Mouse (Mus musculus): Measurements from ENCODE around the gene Chpf2.

Chpf2 gene

DNA sequence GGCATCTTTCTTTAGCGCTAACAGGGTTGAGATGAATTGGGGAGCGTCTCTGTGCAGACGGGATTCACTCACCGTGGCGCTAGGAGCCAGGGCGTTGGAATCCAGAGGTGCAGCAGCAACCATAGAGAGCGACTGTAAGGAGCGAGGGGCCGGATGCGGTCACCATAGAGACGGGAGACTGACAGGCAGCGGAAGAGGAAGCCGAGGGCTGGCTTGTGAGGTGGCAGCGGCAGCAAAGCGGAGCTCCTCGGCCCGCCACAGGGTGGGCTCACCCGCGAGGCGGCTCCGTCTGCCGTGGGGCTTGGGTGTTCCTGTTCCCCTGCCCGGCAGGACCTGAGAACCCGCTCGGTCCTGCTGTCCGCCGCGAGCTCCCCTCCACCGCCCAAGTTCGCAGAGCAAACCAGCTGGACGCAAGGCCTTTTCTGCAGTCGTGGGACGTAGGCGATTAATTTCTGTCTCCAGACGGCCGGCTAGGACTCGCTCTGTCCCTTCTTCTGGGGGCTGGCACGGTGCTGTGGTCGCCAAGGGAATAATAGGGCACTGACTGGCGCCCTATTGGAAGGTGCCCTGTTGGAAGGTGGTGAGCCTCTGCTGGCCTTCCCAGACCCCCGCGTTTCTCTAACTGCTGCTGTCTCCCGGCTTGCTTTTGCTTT is at the start of gene Chpf2:
Chpf2 (plus strand) TSS at position 195 of the 653 bp plus-strand sequence.
- peak; percentile 92 for DNase-seq (ENCODE audit: low read depth, low spot score)

DNA sequence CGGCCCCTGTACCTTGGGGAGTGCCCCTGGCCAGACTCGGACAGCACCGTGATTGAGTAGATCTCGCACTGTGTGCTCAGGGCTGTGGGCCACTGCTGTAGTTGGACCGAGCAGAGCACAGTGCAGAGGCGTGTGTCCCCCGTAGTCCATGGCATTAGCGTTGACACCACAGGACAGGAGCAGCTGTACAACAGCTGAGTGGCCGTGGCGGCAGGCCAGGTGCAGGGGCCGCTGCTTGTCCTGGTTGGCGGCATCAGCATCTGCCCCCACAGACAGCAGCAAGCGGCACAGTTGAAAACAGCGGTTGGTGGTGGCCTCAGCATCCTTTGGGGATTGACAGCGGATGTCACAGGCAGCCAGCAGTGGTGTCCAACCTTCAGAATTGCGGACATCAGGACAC is 48.9 kb upstream of the Chpf2 start:
- DNase-seq (ENCODE audit: low read depth, low spot score): no peak

DNA sequence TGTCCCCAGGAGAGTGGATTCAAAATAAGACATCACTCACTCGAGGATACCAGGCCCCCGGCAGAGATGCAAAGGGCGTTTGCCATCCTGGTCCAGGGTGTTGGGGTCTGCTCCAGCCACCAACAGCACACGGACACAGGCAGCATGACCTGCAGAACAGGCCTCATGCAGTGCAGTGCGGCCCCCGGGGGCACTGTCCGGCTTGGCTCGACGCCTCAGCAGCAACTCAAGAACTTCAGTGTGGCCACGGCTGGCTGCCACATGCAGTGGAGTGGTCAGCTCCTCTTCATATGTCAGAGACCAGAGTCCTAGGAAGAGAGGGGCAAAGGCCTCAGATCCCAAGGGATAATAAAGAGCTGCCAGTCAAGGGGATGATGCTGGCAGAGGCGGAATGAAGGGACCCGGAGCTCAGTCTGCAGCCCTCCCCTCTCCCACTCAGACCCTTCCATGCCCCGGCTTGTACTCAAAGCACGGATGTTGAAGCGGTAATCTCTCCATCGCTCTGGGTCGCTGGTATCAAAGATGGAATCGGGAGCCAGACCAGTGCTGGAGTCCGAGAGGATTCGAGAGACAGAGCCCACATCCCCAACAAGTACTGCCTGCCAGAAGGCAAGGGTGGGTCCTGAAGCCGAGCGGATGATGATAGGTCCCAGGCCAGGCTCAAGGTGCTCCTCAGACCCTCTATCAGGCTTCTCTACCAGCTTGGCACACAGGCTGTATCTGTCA is 46.8 kb upstream of the Chpf2 start:
- no peak for DNase-seq (ENCODE audit: low read depth, low spot score)

DNA sequence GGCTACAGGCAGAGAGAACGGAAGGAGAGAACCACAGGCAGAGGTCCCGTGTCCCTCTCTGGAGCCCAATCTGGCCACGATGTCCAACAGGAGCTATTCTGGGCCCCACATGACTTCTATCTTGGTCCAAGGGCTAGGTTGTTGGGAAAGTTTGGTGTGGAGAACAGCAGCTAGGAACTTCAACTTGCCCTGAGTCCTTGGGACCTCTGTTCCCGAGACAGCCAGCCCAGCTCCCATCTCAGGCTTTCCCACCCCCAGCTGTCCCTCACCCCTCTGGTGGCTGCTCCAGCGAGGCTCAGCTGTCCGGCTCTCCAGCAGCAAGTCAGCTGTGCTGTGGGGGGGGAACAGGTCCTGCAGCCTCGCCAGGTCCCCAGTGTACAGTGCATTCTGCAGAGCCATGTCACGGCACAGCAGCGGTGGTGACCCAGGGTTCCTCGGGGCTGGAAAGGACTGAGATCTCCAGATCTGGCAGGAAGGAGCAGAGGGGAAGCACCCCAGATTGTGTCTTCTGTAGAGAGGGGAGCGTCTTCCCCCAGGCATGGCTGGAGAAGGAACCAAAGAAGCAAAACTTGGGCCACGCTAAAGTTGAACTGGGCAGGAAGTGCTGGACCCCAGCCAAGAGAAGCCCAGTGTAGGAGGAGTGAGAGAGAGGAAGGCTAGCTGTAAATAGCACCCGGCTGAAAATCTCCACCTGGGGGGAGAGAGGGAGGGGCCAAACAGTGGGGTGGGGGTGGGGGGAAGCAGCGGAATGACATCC is 46.0 kb upstream of the Chpf2 start, which contains the start of gene Asb10:
Asb10 (minus strand) TSS at position 592 of the 757 bp plus-strand sequence.
- DNase-seq (ENCODE audit: low read depth, low spot score): no peak

DNA sequence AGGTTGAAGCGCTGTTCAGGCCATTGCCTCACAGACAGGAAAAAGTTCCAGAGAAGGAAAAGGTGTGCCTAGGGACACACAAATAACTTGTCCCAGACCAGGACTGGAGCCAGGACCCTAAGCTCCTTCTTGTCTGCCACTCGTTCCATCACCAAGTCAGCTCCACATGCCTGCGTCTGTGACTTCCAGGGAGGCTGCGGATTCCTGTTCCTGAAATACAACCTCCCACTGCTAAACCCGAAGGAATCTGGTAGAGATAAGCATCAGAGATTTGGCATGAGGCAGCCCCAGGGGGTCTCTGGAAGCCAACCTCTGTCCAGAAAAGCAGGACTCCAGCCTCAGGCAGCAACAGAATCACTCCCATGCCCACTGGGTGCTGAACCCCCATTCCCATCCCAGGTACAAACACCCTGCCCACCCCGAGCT is 45.4 kb upstream of the Chpf2 start:
- no peak for DNase-seq (ENCODE audit: low read depth, low spot score)

DNA sequence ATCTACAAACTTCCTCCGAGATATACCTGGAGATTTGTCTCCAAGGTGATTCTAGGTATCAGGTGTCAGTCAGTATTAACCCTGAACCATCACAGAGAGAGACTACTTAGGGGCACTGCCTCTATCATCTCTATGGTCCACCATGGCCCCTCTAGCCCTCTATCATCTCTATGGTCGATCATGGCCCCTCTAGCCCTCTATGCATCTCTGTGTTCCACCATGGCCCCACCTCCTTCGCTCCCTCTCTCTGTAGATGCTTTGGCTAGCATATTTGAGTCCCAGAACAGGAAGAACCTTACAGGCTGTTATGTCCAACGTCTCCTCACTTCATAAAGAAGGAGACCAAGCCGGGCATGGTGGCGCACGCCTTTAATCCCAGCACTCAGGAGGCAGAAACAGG is 43.9 kb upstream of the Chpf2 start:
- peak; percentile 82 for DNase-seq (ENCODE audit: low read depth, low spot score)

DNA sequence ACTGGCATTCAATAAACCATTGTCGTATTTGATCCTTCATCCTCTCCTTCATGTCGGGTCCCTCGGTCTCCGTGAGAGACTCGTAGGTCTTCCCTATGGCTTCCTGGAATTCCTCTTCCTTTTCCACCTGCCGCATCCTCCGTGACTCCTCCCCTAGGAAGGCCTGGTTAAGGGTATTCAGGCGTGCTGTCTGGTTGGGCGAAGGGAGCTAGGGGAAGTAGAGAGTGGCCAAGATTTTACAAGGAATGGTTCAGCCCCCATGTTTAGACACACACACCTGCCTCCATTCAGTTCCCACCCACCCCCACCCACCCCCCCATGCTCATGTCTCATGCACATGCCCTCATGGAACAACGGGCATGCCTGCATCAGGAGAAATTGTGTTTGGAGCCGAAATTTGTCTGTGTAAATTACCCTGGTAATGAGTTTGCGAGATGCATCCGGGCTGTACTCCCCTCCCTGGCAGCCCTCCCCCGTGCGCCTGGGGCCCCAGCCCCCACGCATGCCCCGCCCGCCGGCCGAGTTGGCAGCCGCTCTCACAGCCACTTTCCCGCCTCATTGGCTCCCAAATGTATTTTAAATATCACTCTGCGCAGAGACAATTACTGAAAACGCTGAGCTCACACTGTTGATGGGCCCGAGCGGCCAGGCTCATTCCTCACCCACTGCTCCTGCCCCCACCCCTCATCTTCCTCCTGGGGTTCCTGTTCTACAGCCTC is 35.8 kb upstream of the Chpf2 start:
- no peak for DNase-seq (ENCODE audit: low read depth, low spot score)

DNA sequence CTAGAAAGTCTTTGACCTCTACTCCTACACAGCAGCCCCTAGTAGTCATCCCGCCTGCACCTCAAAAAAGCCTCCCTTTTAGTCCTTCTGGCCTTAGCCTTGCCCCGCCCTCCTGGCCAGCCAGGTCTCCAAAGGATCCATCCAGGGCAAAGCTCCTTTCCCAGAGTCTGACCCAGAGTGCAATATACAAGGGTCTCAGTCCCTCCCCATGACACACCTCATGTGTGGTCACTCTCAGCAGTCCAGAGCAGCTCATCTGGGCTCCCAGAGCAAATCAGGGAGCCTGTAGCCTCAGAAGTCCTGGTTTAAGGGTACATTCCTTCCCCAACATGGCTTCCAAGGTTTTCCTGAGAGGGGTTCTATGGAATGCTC is 35.2 kb upstream of the Chpf2 start:
- no peak for DNase-seq (ENCODE audit: low read depth, low spot score)

DNA sequence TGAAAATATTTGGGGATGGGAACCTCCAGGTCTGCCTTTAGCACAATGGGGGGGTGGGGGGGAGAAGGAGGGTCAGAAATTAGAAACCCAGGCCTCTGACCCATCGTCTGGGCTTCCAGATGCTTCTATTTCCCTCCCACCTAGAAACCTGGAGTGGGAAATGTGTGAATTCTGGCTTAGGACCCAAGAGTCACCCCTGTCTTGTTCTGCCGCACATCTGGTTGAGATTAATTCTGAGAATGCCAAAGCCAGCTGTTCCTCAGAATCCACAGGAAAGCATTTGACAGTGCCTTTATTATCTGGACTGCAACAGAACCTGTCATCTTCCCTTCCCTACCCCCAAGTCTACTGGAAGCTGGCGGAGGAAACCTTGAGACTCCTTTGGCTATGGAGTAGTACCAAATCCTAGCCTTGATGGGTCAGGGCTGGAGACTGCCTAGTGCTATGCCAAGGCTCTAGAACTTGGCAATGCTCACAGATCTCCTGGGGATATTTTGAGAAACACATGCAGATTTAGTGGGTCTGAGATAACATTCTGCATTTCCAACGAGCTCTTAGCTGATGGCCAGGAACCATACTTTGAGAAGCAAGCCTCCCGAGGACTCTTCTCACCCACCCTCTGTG is 32.8 kb upstream of the Chpf2 start:
- no peak for DNase-seq (ENCODE audit: low read depth, low spot score)

DNA sequence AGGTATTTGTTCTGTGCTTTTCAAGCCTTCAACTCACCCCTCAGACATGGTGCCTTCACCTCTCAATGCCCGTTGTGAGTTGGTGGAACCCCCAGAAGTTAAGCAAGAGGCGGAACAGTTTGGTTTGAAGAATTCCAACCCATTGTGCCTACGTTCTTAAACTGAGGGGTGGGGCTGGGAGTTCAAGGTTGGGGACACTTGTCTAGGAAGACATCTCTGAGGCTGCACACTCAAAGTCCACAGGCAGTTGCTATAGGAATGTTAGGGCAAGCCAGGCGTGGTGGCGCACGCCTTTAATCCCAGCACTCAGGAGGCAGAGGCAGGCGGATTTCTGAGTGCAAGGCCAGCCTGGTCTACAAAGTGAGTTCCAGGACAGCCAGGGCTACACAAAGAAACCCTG is 31.2 kb upstream of the Chpf2 start:
- DNase-seq (ENCODE audit: low read depth, low spot score): peak; percentile 27

DNA sequence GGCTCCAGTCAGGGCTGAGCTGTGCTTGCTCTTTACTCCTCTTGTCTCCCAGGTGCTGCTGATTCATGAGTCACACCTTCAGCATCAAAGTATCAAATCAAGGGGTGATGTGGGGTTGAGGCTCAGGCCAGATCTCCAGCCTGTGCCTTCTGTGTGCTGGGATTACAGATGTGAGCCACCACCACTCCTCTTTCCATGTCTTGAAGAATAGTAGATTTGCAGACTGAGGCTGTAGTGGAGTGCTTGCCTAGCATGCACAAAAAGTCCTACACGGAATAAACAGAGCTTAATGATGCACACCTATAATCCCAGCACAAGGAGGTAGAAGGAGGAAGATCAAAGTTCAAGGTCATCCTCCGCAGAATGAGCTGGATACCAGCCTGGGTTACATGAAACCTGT is 29.8 kb upstream of the Chpf2 start, which contains the start of gene 4931409K22Rik:
4931409K22Rik (minus strand) TSS at position 101 of the 400 bp plus-strand sequence.
- DNase-seq (ENCODE audit: low read depth, low spot score): no peak

DNA sequence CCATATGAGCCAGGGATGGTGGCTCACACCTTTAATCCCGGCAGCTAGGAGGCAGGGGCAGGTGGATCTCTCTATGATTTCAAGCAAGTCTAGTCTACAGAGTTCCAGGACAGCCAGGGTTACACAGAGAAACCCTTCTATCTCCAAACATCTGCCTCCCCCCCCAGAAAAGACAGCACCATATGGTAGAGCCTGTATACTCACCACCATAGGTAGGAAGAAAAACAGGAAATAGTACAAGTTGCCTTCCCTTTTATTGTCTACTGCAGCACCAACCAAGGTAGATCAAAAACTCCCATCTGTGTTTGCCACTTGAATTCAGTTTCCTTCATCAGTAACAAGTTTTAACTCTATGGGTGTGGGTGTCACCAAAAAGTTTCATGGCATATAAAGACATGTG is 10.6 kb upstream of the Chpf2 start:
- no peak for DNase-seq (ENCODE audit: low read depth, low spot score)

DNA sequence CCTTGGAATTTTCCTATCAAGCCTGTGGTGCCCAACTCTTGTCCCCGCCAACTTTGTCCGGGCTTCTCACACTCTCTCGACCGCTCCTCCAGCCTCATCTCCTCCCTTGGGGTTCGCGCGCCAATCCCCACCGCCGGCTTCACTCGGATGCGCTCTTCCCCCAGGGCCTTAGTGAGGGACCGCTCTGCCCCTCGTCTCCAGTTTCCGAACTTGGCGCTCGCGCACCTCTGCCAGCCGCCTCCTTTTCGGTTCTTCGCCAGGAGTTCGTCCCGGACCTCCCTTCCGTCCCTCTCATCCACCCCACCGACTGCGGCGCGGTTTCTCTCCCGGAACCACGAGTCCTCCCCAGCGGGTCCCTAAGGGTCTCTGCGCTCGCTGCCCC is 9.7 kb upstream of the Chpf2 start:
- no peak for DNase-seq (ENCODE audit: low read depth, low spot score)

DNA sequence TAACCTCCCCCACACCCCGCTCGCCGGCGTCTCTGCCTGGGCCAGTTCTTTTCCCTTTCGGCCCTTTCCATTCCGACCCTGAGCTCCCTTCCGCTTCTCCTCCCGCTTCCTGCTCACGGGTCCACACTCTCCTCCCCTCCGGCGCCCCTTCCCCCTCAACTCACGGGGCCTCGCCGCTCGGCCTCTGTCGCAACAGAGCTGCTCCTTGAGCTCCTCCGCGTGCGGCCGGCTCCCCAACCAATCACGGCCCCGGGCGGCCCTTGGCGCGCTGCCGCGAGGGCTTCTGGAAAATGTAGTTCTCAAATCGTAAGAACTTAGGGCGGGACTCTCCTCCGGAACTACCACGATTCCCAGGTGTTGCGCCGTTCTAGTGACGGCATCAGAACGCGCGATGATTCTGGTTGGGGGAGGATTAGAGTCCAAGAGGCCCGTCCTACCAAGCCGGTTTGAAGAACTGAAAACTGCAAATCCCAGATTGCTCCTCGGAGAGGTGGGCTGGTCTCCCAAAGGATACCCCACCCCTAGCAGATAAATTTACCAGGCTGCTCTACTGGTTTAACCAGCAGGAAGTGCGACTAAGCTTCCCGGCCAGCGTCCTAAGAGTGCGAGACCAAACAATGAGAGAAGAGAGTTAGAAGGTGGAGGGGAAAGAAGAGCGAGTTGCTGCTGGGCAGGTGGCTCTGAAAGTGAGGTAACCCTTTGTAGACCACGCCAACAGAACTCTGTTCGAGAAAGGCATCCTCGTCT is 9.2 kb upstream of the Chpf2 start, which contains the start of gene Abcf2:
Abcf2 (minus strand) TSS at position 285 of the 747 bp plus-strand sequence.
- DNase-seq (ENCODE audit: low read depth, low spot score): peak; percentile 100

DNA sequence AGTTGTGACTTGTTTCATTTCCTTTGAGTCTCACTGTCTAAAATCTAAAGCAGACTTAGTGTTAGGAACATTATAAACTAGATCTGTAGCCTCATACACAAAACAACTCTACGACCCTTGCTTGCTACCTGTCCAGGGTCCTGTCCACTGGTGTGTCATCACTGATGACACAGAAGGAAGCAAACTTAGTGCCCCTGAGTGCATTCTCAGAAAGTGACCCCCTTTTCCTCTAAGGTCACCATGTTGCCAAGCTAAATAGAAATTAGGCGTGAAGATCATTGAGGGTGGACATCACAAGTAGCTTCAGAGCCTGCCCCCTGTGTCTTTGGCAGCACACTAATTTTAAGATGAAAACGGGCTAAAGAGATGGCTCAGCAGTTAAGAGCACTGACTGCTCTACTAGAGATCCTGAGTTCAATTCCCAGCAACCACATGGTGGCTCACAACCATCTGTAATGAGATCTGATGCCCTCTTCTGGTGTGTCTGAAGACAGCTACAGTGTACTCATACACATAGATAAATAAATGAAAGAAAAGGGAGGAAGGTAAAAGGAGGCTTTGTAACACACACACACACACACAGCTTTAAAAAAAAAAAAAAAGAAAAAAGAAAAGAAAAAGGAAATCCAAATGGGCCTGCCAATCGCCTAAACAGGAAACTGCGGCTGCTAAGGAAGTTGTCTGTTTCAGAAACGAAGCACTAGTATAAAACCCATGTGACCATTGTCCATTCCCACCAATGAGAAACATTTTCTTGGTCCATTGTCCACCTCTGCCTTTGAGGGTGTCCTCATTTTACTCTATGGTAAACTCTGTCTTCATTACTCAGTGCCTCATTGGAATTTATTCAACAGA is 8.2 kb upstream of the Chpf2 start:
- no peak for DNase-seq (ENCODE audit: low read depth, low spot score)

DNA sequence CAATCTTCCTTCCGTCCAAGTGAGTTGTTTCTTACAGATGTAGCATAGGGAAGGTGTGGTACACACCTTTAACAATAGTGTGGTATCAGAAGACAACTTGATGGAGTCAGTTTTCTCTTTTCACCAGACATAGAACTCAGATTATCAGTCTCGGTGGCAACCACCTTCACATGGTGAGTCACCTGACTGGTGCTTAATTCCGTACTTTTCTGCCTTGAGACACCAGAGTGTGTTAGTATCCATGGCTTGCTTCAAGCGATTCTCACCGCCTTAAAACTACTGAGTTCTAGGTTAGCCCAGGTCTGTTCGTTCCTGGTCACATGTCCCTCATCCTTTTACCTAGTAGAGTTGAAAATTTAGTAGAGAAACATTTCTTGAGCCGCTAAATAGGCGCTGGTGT is 435 bp upstream of the Chpf2 start:
- DNase-seq (ENCODE audit: low read depth, low spot score): no peak

DNA sequence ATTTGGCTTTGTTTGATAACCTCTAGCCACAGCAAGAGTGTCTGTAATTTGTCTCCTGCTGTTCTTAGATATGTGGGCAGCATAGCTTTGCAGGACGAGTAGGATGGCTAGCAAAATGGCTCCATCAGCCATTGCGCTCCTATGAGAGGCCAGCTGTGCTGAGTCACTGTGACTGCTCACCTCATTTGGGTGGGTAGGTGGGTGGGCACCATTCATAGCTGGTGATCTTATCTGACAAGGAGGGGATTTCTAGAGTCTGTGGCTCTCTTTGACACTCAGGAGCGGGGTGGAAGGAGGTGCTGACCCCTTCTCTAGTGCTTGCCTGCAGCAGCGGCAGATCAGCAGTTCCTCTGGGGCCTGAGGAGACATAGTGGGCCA is 648 bp downstream of the Chpf2 start:
- no peak for DNase-seq (ENCODE audit: low read depth, low spot score)

DNA sequence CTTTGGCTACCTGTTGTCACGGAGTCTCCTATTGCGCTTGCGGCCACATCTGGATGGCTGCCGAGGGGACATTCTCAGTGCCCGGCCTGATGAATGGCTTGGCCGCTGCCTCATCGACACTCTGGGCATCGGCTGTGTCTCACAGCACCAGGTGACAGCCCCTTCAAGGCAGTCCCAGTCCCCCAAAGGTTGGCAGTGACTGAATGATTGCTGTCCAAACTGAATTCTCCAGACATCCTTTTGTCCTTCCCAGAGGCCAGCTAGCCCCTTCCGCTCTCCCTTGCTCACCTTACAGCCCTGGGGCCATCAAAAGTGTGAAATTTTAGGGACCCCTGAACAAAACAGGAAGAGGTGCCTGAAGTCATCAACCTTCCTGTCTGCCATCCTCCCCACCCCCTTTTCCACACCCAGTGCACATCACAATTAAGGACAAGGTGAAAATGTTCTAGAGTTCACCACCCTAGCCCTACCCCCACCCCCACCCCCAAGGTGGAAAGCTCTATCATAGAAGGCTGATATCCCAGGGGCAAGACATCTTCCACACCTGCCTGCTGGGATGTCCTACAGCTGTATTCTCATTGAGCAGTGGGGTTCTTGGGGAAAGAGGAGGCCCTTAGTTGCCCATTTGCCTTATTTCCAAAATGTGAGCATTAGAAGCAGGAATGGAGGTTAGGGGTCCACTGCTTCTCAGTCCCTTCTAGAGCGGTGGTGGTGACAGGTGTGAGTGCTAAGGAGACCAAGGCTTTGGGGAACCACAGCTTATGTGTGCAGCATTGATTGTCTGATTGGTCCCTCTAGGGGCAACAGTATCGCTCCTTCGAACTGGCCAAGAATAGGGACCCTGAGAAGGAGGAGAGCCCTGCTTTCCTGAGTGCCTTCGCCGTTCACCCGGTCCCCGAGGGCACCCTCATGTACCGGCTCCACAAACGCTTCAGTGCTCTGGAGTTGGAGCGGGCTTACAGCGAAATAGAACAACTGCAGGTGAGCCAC is 3.3 kb downstream of the Chpf2 start:
- no peak for DNase-seq (ENCODE audit: low read depth, low spot score)

Measured in ES-CJ7 (cell line).